ENCODE assay signal across 13 mouse cellular contexts in the genomic region with DNA sequence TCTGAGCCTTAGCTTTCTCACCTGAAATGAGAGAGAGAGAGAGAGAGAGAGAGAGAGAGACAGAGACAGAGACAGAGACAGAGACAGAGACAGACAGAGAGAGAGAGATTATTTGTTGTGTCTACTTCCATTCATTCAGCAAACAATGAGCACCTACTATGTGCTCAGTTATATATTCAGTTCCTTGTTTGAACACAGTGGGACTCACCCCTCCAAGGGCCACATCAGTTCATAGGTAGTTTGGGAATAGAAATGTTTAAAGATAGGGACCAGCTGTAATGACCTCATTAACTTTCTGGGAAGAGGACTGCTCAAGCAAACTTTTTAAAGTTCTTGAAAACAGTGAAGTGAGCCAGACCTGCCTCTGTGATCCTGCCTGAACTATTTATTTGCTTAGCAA.
DNase-seq lines count a peak whose midpoint lies in the region; ATAC-seq and TF ChIP-seq lines count a peak whose summit lies in the region.
"Had no signal": no experiment of that assay in that cellular context is flagged by ENCODE, and none has a peak within 500 bp of the region (broad histone marks: within the 10 kb centered on the region; RNA-seq: fewer than 3 reads in every experiment).

No protein-coding gene starts in this region.

- no peak for TF ChIP-seq EP300 in lung, postnatal 0 days (IDR thresholded peaks at IDR 0.05)

- no peak overlapping the region for H3K27ac ChIP-seq in lung, postnatal 0 days (ENCODE audit: low read length)
- peak overlapping the region; percentile 96 for H3K27ac ChIP-seq in limb, embryonic 13.5 days
- H3K27ac ChIP-seq in stomach, embryonic 16.5 days (ENCODE audit: low read length): peak overlapping the region; percentile 86

- H3K9ac ChIP-seq in lung, postnatal 0 days (replicated peaks; ENCODE audit: low read depth): no peak overlapping the region
- 0 out of 2 replicates have a peak overlapping the region, but pooled peaks have one; percentile 65 for H3K9ac ChIP-seq in limb, embryonic 13.5 days
- peak overlapping the region; percentile 74; the same call in 1 of the 2 replicates for H3K9ac ChIP-seq in stomach, embryonic 16.5 days (ENCODE audit: low read length)

- peaks cover 9% of the 10 kb centered on the region; the same call in 1 of the 2 replicates for H3K4me1 ChIP-seq in lung, postnatal 0 days (ENCODE audit: insufficient read depth, low read depth, low read length)
- H3K4me1 ChIP-seq in limb, embryonic 13.5 days: peaks cover 71% of the 10 kb centered on the region
- H3K4me1 ChIP-seq in stomach, embryonic 16.5 days (ENCODE audit: control insufficient read depth, insufficient read depth, low read length): peaks cover 29% of the 10 kb centered on the region

- intact Hi-C loops in left cerebral cortex, postnatal 36 days (cut with DNase I): no loop called here

- H3K9me3 ChIP-seq in lung, postnatal 0 days (ENCODE audit: low read length): no peaks in the 10 kb centered on the region
- no peaks in the 10 kb centered on the region for H3K9me3 ChIP-seq in limb, embryonic 13.5 days
- H3K9me3 ChIP-seq in stomach, embryonic 16.5 days (replicated peaks; ENCODE audit: control insufficient read depth, low read length): no peaks in the 10 kb centered on the region

- H3K36me3 ChIP-seq in lung, postnatal 0 days (ENCODE audit: insufficient read depth, low read length): no peaks in the 10 kb centered on the region
- no peaks in the 10 kb centered on the region for H3K36me3 ChIP-seq in limb, embryonic 13.5 days
- H3K36me3 ChIP-seq in stomach, embryonic 16.5 days (ENCODE audit: control insufficient read depth, insufficient read depth, low read length): no peaks in the 10 kb centered on the region

- peak; percentile 76 for DNase-seq in heart, adult 11 months
- no peak for DNase-seq in heart, adult 8-10 months (ENCODE audit: low spot score)
- peak; percentile 53 for DNase-seq in lung, postnatal 0 days (ENCODE audit: low spot score)
- no peak for DNase-seq in lung, postnatal 10 days
- DNase-seq in left cerebral cortex, postnatal 36 days (ENCODE audit: low spot score in 2 of 2): no peak
- DNase-seq: adrenal gland, adult 8-10 months; B cell, adult 2 months; gastrocnemius, postnatal 10 days; liver; thymus, postnatal 36 days had no signal

- TF ChIP-seq CTCF in lung, postnatal 0 days (IDR thresholded peaks at IDR 0.05): no peak

- H3K4me3 ChIP-seq in lung, postnatal 0 days (ENCODE audit: low read depth, low read length): no peak overlapping the region
- no peak overlapping the region for H3K4me3 ChIP-seq in limb, embryonic 13.5 days
- no peak overlapping the region for H3K4me3 ChIP-seq in stomach, embryonic 16.5 days (replicated peaks; ENCODE audit: low read length)

- no peaks in the 10 kb centered on the region for H3K27me3 ChIP-seq in lung, postnatal 0 days (replicated peaks; ENCODE audit: insufficient read depth, low read length)
- no peaks in the 10 kb centered on the region for H3K27me3 ChIP-seq in limb, embryonic 13.5 days
- H3K27me3 ChIP-seq in stomach, embryonic 16.5 days (ENCODE audit: control insufficient read depth, insufficient read depth, low read length): no peaks in the 10 kb centered on the region

- no peak for ATAC-seq in lung, postnatal 0 days
- ATAC-seq in limb, embryonic 13.5 days (ENCODE audit: low FRiP score, low read depth): no peak
- ATAC-seq in stomach, embryonic 16.5 days (ENCODE audit: insufficient read depth, low FRiP score): no peak
- no peak for ATAC-seq in frontal cortex, adult (ENCODE audit: low TSS enrichment)

- no peak overlapping the region for H3K4me2 ChIP-seq in lung, postnatal 0 days (replicated peaks; ENCODE audit: low read depth, low read length)
- H3K4me2 ChIP-seq in limb, embryonic 13.5 days (replicated peaks): peak overlapping the region; percentile 66
- no peak overlapping the region for H3K4me2 ChIP-seq in stomach, embryonic 16.5 days (ENCODE audit: low read depth, low read length)

Comparison
In these comparisons a context has a peak if more than half of its experiments do, and no peak if none do; other contexts are left out.
1. DNase-seq: peak in heart, adult 11 months (single experiment) and lung, postnatal 0 days (single experiment); none in heart, adult 8-10 months (single experiment), lung, postnatal 10 days (single experiment) and left cerebral cortex, postnatal 36 days (0 of 2).